Mouse (Mus musculus): ENCODE data around the gene Rere.

GRCm38 (mm10) chr4:150510036-150510435, 228.6 kb downstream of the Rere start:
- TF ChIP-seq CTCF (IDR thresholded peaks at IDR 0.05; ENCODE audit: low read depth) (no peak), EP300 (optimal IDR thresholded peaks at IDR 0.05) (no peak)
